Mouse (Mus musculus): ENCODE measurements around the gene Tenm4.

DNA sequence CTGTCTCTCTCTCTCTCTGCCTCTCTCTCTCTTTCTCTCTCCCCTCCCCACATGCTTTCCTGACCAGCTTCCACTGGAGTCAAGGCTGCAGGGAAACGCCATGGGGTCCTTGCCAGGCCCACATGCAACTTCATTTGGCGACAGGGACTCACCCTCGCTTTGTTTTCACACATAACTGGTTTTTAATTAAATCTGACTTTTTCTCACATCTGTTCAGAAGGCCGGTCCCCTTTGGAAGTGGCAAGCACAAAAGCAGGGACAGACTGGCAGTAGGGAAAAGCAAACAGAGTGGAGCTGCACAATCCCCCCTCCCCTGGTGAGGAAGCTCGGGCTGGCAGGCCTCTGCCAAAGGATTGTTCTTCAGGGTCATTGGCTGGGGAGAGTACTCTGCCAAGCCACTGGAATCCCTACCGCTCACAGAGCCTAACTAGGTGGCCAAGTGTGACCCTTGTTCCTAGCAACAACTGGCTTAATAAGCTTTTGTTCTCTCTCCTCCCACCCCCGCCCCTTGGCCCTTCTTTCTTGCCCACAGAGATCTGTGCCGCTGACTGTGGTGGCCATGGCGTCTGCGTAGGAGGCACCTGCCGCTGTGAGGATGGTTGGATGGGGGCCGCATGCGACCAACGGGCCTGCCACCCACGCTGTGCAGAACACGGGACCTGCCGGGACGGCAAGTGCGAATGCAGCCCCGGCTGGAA is 625.9 kb downstream of the Tenm4 start:
- TF ChIP-seq CTCF (IDR thresholded peaks at IDR 0.05; ENCODE audit: low read depth, low read length) (no peak), GATA1 (IDR thresholded peaks at IDR 0.05; ENCODE audit: borderline replicate concordance, low read length) (no peak)

Data from G1E (cell line).